Mouse (Mus musculus): ENCODE data around the gene Ush1g.

- TF ChIP-seq FOSL1 (IDR thresholded peaks at IDR 0.05; ENCODE audit: insufficient read depth, low read length, poor library complexity, severe bottlenecking) (no peak), CTCF (IDR thresholded peaks at IDR 0.05; ENCODE audit: control insufficient read depth, insufficient read depth, insufficient read length) (no peak), USF1 (IDR thresholded peaks at IDR 0.05; ENCODE audit: low read depth) (no peak), MAX (IDR thresholded peaks at IDR 0.05) (no peak), MYOD1 (IDR thresholded peaks at IDR 0.05; ENCODE audit: control insufficient read depth, insufficient read length, low read depth) (no peak)
Observed at GRCm38 (mm10) chr11:115317204-115317603, 4.6 kb downstream of the Ush1g start.
